ENCODE assay signal across 14 mouse cellular contexts in genomic region chr13:44156546-44156945, GRCm38 (mm10).
"Had no signal": no experiment of that assay in that cellular context is flagged by ENCODE, and none has a peak within 500 bp of the region (broad histone marks: within the 10 kb centered on the region; RNA-seq: fewer than 3 reads in every experiment).

No protein-coding gene starts in this region.

- DNase-seq: heart, postnatal 10 days; heart, postnatal 14 days; heart, postnatal 36 days; kidney, adult 11 months; kidney, adult 18-20 months; kidney, adult 2 months; kidney, adult 8-10 months; kidney, adult 9 months; kidney, postnatal 10 days; kidney, postnatal 14 days; kidney, postnatal 25 days; kidney, postnatal 4 days; layer of hippocampus, adult 9-11 months; layer of hippocampus, postnatal 36 days had no signal
